16 mouse cellular contexts compared by ENCODE assay signal in the genomic region with DNA sequence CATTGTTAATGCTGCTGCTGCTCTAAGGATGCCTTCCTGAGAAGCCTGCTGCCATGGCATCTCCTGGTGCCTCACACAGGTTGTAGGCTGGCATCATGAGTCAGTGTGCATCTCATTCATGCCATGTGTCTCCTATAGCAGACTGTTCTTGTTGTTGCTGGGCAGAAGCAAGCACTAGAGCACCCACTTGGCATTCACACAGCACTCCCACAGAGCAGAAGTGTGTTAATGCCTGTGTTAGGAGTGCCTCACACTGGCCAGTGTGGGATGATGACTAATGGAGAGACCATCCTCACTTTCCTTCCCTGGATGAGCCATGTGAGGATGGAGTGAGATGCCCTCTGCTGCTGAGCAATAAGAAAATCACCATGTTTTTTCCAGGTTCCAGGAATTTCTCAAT.
DNase-seq lines count a peak whose midpoint lies in the region; TF ChIP-seq lines count a peak whose summit lies in the region.
"Had no signal": no experiment of that assay in that cellular context is flagged by ENCODE, and none has a peak within 500 bp of the region (broad histone marks: within the 10 kb centered on the region; RNA-seq: fewer than 3 reads in every experiment).

No protein-coding gene starts in this region.

- no peak overlapping the region for H3K4me3 ChIP-seq in embryonic fibroblast, embryonic 13.5 days (ENCODE audit: insufficient read depth, low read length)
- H3K4me3 ChIP-seq: intestine, embryonic 15.5 days; limb, embryonic 10.5 days; liver, embryonic 13.5 days; midbrain, embryonic 10.5 days had no signal

- peak; percentile 47 to 76 for DNase-seq in layer of hippocampus, adult 18-20 months (ENCODE audit: low spot score in 2 of 2)
- DNase-seq in layer of hippocampus, postnatal 25 days (ENCODE audit: extremely low spot score in 1 of 2, low spot score in 1 of 2), result no peak
- peak; percentile 77 for DNase-seq in Muller cell, postnatal 12 days (ENCODE audit: inconsistent ontology term)
- DNase-seq in left cerebral cortex, postnatal 14 days (ENCODE audit: low spot score in 2 of 2), result peak; percentile 37 to 82
- DNase-seq in kidney, postnatal 10 days, result no peak
- no peak for DNase-seq in testis, postnatal 14 days (ENCODE audit: low spot score)
- DNase-seq in spleen, postnatal 10 days (ENCODE audit: low spot score in 2 of 2), result no peak
- DNase-seq: cerebellum, postnatal 25 days; heart, adult 18-20 months; kidney, postnatal 14 days; liver, embryonic 13.5 days; lung, postnatal 10 days had no signal

- peak; percentile 26; the same call in 1 of the 2 replicates for TF ChIP-seq CTCF in embryonic fibroblast, embryonic 13.5 days (IDR thresholded peaks at IDR 0.05; ENCODE audit: borderline replicate concordance, insufficient read depth, low read length)

- H3K27ac ChIP-seq in embryonic fibroblast, embryonic 13.5 days (ENCODE audit: insufficient read depth, low read length), result no peak overlapping the region
- H3K27ac ChIP-seq: intestine, embryonic 15.5 days; limb, embryonic 10.5 days; liver, embryonic 13.5 days; midbrain, embryonic 10.5 days had no signal

- no peaks in the 10 kb centered on the region for H3K4me1 ChIP-seq in embryonic fibroblast, embryonic 13.5 days (ENCODE audit: control insufficient read depth, insufficient read depth, low read length)
- H3K4me1 ChIP-seq: intestine, embryonic 15.5 days; limb, embryonic 10.5 days; midbrain, embryonic 10.5 days had no signal

- no peak for TF ChIP-seq POLR2A in embryonic fibroblast, embryonic 13.5 days (IDR thresholded peaks at IDR 0.05; ENCODE audit: low read depth, low read length)

- intact Hi-C loops in left cerebral cortex, postnatal 14 days (cut with DNase I), result loop anchor here (5.0 kb wide), 1 partner anchor 114 kb away; no protein-coding TSS in a partner anchor

Comparison
In these comparisons a context has a peak if more than half of its experiments do, and no peak if none do; other contexts are left out.
1. DNase-seq: peak in layer of hippocampus, adult 18-20 months (2 of 2), Muller cell, postnatal 12 days (single experiment) and left cerebral cortex, postnatal 14 days (2 of 2); none in layer of hippocampus, postnatal 25 days (0 of 2), kidney, postnatal 10 days (single experiment), testis, postnatal 14 days (single experiment) and spleen, postnatal 10 days (0 of 2).